Mouse (Mus musculus): ENCODE measurements at regions not wholly inside any gene's neighbourhood (a gene's known extent, or its start where the extent isn't known, plus 50 kb on each side); places are given as distances from the start of the nearest gene placed in this dataset.
"Not testable (repeated sequence)": the region's sequence is repeated elsewhere in the genome, so short reads cannot be mapped to it uniquely, and the experiment has no call there.

GRCm38 (mm10) chr13:69129056-69129620 is 129.8 kb upstream of the Adcy2 start:
- no peak for DNase-seq (ENCODE audit: low spot score in 2 of 2)

GRCm38 (mm10) chr13:69127522-69127921 is 128.2 kb upstream of the Adcy2 start:
- DNase-seq (ENCODE audit: low spot score in 2 of 2): no peak

- DNase-seq (ENCODE audit: low spot score in 2 of 2): not testable (repeated sequence)
Measured at GRCm38 (mm10) chr13:69118743-69119142, 119.4 kb upstream of the Adcy2 start.

- DNase-seq (ENCODE audit: low spot score in 2 of 2): no peak
Measured at GRCm38 (mm10) chr13:69109168-69109567, 109.8 kb upstream of the Adcy2 start.

- DNase-seq (ENCODE audit: low spot score in 2 of 2): peak; percentile 58 to 76
Measured at GRCm38 (mm10) chr13:69086613-69087012, 87.3 kb upstream of the Adcy2 start.

GRCm38 (mm10) chr13:69070336-69070735 is 71.0 kb upstream of the Adcy2 start:
- DNase-seq (ENCODE audit: low spot score in 2 of 2): no peak

GRCm38 (mm10) chr13:69069817-69070216 is 70.5 kb upstream of the Adcy2 start:
- no peak for DNase-seq (ENCODE audit: low spot score in 2 of 2)

GRCm38 (mm10) chr13:69066636-69067035 is 67.3 kb upstream of the Adcy2 start:
- DNase-seq (ENCODE audit: low spot score in 2 of 2): no peak

- no peak for DNase-seq (ENCODE audit: low spot score in 2 of 2)
Measured at GRCm38 (mm10) chr13:69065285-69065684, 65.9 kb upstream of the Adcy2 start.

GRCm38 (mm10) chr13:69062692-69063233 is 63.4 kb upstream of the Adcy2 start:
- DNase-seq (ENCODE audit: low spot score in 2 of 2): no peak

GRCm38 (mm10) chr13:69061436-69061835 is 62.1 kb upstream of the Adcy2 start:
- DNase-seq (ENCODE audit: low spot score in 2 of 2): no peak
